Mouse (Mus musculus) spleen, adult 2 months (tissue): ENCODE measurements around the gene Pinlyp. TPM values are rescaled to one million over a fixed set of nuclear protein-coding genes. Genes with fewer than 3 reads are reported as not detected.

Source experiments
- DNase-seq, 2 experiments: peaks; one replicate each; pipeline versions ENCODE4 v3.0.0 to v3.0.0-alpha.2; 2012 to 2021; ENCODE audit warnings: low spot score in 2 of 2, low read depth in 1 of 2
- H3K27ac ChIP-seq: fragments of 200-500 bp; 2 replicates; pipeline ENCODE4 v1.5.1; 2012; ENCODE audit warnings: low read length, inconsistent platforms; ENCODE audit not compliant: insufficient read depth
- H3K27me3 ChIP-seq: fragments of 200-500 bp; 2 replicates; pipeline ENCODE4 v1.6.1; 2012; ENCODE audit warnings: mild to moderate bottlenecking, moderate library complexity, low read length, inconsistent platforms; ENCODE audit not compliant: control insufficient read depth, insufficient read depth
- H3K36me3 ChIP-seq: fragments of 200-500 bp; 2 replicates; pipeline ENCODE4 v1.6.1; 2012; ENCODE audit warnings: mild to moderate bottlenecking, low read length, inconsistent platforms; ENCODE audit not compliant: control insufficient read depth, insufficient read depth
- H3K4me1 ChIP-seq: fragments of 200-500 bp; 2 replicates; pipeline ENCODE4 v1.6.1; 2011; ENCODE audit warnings: inconsistent platforms; ENCODE audit not compliant: control insufficient read depth, insufficient read depth, insufficient read length
- H3K4me3 ChIP-seq: fragments of 200-500 bp; 2 replicates; pipeline ENCODE4 v1.5.1; 2011; ENCODE audit warnings: mild to moderate bottlenecking, inconsistent platforms; ENCODE audit not compliant: insufficient read depth, insufficient read length; ENCODE audit errors: extremely low read depth
- CTCF ChIP-seq: fragments of 200-500 bp; IDR thresholded peaks from 2 replicates; pipeline ENCODE4 v1.5.1; 2011; ENCODE audit warnings: mild to moderate bottlenecking, inconsistent platforms; ENCODE audit not compliant: insufficient read depth, insufficient read length, insufficient replicate concordance; ENCODE audit errors: extremely low read depth
- POLR2A ChIP-seq: fragments of 200-500 bp; IDR thresholded peaks from 2 replicates; pipeline ENCODE4 v1.6.1; 2011; ENCODE audit warnings: low read depth, low read length, inconsistent platforms
- WGBS: fragments of 180-500 bp; shearing (Covaris S2); methylation state at CpG from one replicate; pipeline ENCODE4 v1.1.7; 2018; 5-methylcytosine and 5-hydroxymethylcytosine counted together
- polyA plus RNA-seq: library from polyadenylated mRNA; depleted of rRNA; stranded (reverse); fragments of >200 nt; gene quantifications from 2 replicates; pipeline ENCODE4 v1.2.3, GENCODE M21; 2012; rRNA removed

The Pinlyp gene
- polyA plus RNA-seq, 1 experiment: 0.23 TPM

GRCm38 (mm10) chr7:24506065-24506459 lies 39.9 kb downstream of the Pinlyp start:
- H3K36me3 ChIP-seq: no peaks in the 10 kb centered on the region
- no peak overlapping the region for H3K27ac ChIP-seq
- WGBS: 61% methylated on average over 3 of the region's 3 CpGs
- H3K27me3 ChIP-seq: peaks cover 3% of the 10 kb centered on the region
- no peaks in the 10 kb centered on the region; the same call in 1 of the 2 replicates for H3K4me1 ChIP-seq
- H3K4me3 ChIP-seq: no peak overlapping the region
- no peak for TF ChIP-seq POLR2A
- no peak for TF ChIP-seq CTCF
- DNase-seq: no peak

GRCm38 (mm10) chr7:24505447-24506064 lies 40.4 kb downstream of the Pinlyp start:
- TF ChIP-seq CTCF: no peak
- no peak for TF ChIP-seq POLR2A
- no peaks in the 10 kb centered on the region; the same call in 1 of the 2 replicates for H3K4me1 ChIP-seq
- peaks cover 6% of the 10 kb centered on the region for H3K27me3 ChIP-seq
- H3K36me3 ChIP-seq: no peaks in the 10 kb centered on the region
- WGBS: 87% methylated on average over 15 of the region's 15 CpGs
- no peak overlapping the region for H3K4me3 ChIP-seq
- H3K27ac ChIP-seq: no peak overlapping the region
- DNase-seq: no peak

GRCm38 (mm10) chr7:24504868-24505267 lies 41.0 kb downstream of the Pinlyp start:
- 35% methylated on average over 4 of the region's 4 CpGs for WGBS
- TF ChIP-seq CTCF (no peak), POLR2A (no peak)
- DNase-seq: no peak
- no peak overlapping the region for H3K27ac ChIP-seq
- H3K4me3 ChIP-seq: no peak overlapping the region
- no peaks in the 10 kb centered on the region for H3K36me3 ChIP-seq
- peaks cover 12% of the 10 kb centered on the region for H3K27me3 ChIP-seq
- H3K4me1 ChIP-seq: peaks cover under 1% of the 10 kb centered on the region

GRCm38 (mm10) chr7:24504004-24504403 lies 41.9 kb downstream of the Pinlyp start:
- no peaks in the 10 kb centered on the region for H3K36me3 ChIP-seq
- H3K27ac ChIP-seq: no peak overlapping the region
- no peak overlapping the region for H3K4me3 ChIP-seq
- TF ChIP-seq CTCF: no peak
- WGBS: 19% methylated on average over 10 of the region's 10 CpGs
- H3K4me1 ChIP-seq: peaks cover 6% of the 10 kb centered on the region
- no peak for DNase-seq
- peaks cover 18% of the 10 kb centered on the region for H3K27me3 ChIP-seq

- TF ChIP-seq POLR2A (no peak), CTCF (peak; percentile 25; the same call in 1 of the 2 replicates)
- WGBS: 56% methylated on average over 21 of the region's 21 CpGs
- no peak overlapping the region for H3K27ac ChIP-seq
- peak in 1 of 2 experiments; percentile 32 for DNase-seq
- H3K27me3 ChIP-seq: peaks cover 18% of the 10 kb centered on the region
- no peak overlapping the region for H3K4me3 ChIP-seq
- peaks cover 6% of the 10 kb centered on the region for H3K4me1 ChIP-seq
- H3K36me3 ChIP-seq: no peaks in the 10 kb centered on the region
These were observed 44.4 kb downstream of the Pinlyp start for GRCm38 (mm10) chr7:24501492-24501891.

- DNase-seq: peak in 1 of 2 experiments; percentile 24
- TF ChIP-seq POLR2A: no peak
- TF ChIP-seq CTCF: peak; percentile 46; the same call in 1 of the 2 replicates
- Histone ChIP-seq H3K36me3 (no peaks in the 10 kb centered on the region), H3K27me3 (peaks cover 18% of the 10 kb centered on the region), H3K4me1 (peaks cover 6% of the 10 kb centered on the region), H3K4me3 (no peak overlapping the region), H3K27ac (no peak overlapping the region)
- WGBS: 29% methylated on average over 7 of the region's 7 CpGs
These were observed 45.0 kb downstream of the Pinlyp start for GRCm38 (mm10) chr7:24500929-24501328.

- Histone ChIP-seq H3K27me3 (peaks cover 18% of the 10 kb centered on the region), H3K36me3 (no peaks in the 10 kb centered on the region), H3K27ac (no peak overlapping the region), H3K4me1 (peaks cover 6% of the 10 kb centered on the region), H3K4me3 (no peak overlapping the region)
- WGBS: 16% methylated on average over 43 of the region's 43 CpGs
- no peak for DNase-seq
- TF ChIP-seq CTCF: no peak
- TF ChIP-seq POLR2A: no peak
These were observed 45.9 kb downstream of the Pinlyp start for GRCm38 (mm10) chr7:24499856-24500577.

Other genes starting within 250 kb of the Pinlyp start
- 3.1 and 4.7 TPM in 2 replicates for gene Zfp61, start 244.9 kb downstream of the Pinlyp start, polyA plus RNA-seq
- 6.5 and 8.2 TPM in 2 replicates for gene Zfp94, start 229.5 kb downstream of the Pinlyp start, polyA plus RNA-seq
- 0.18 and 0.26 TPM in 2 replicates for gene Tescl, start 212.2 kb downstream of the Pinlyp start, polyA plus RNA-seq
- not detected in 2 replicates for gene Lypd5, start 196.9 kb downstream of the Pinlyp start, polyA plus RNA-seq
- gene Kcnn4, start 175.9 kb downstream of the Pinlyp start, polyA plus RNA-seq: 102 and 133 TPM in 2 replicates
- 55.7 and 83.3 TPM in 2 replicates for gene Smg9, start 146.5 kb downstream of the Pinlyp start, polyA plus RNA-seq
- gene Irgc1, start 93.8 kb downstream of the Pinlyp start, polyA plus RNA-seq: 6.5 and 19.9 TPM in 2 replicates
- gene Plaur, start 83.6 kb downstream of the Pinlyp start, polyA plus RNA-seq: 51.2 and 58.6 TPM in 2 replicates
- gene Cadm4, start 64.1 kb downstream of the Pinlyp start, polyA plus RNA-seq: 33.1 and 34.5 TPM in 2 replicates
- gene Zfp428, start 39.1 kb downstream of the Pinlyp start, polyA plus RNA-seq: 4.0 and 5.9 TPM in 2 replicates
- gene AC161166.1, start 33.7 kb downstream of the Pinlyp start, polyA plus RNA-seq: not detected in 2 replicates
- 11.2 and 13.1 TPM in 2 replicates for gene Irgq, start 15.4 kb downstream of the Pinlyp start, polyA plus RNA-seq
- 52.3 and 56.2 TPM in 2 replicates for gene Xrcc1, start 171 bp upstream of the Pinlyp start, polyA plus RNA-seq
- gene Ethe1, start 41.4 kb upstream of the Pinlyp start, polyA plus RNA-seq: 23.2 and 27.3 TPM in 2 replicates
- gene Zfp575, start 41.5 kb upstream of the Pinlyp start, polyA plus RNA-seq: 0.29 and 0.61 TPM in 2 replicates
- 5.2 and 7.6 TPM in 2 replicates for gene Phldb3, start 64.6 kb upstream of the Pinlyp start, polyA plus RNA-seq
- not detected in 2 replicates for gene Lypd3, start 90.4 kb upstream of the Pinlyp start, polyA plus RNA-seq
- gene Tex101, start 130.6 kb upstream of the Pinlyp start, polyA plus RNA-seq: not detected in 2 replicates
- not detected in 2 replicates for gene BC049730, start 163.1 kb upstream of the Pinlyp start, polyA plus RNA-seq
- gene Gm4763, start 180.8 kb upstream of the Pinlyp start, polyA plus RNA-seq: not detected in 2 replicates
- 6.9 and 8.8 TPM in 2 replicates for gene Cd177, start 214.2 kb upstream of the Pinlyp start, polyA plus RNA-seq
- 0.41 and 0.49 TPM in 2 replicates for gene Ceacam10, start 231.1 kb upstream of the Pinlyp start, polyA plus RNA-seq